Mouse (Mus musculus) inflammation-experienced regulatory T-cells, adult 16 weeks (primary cell): ENCODE data around the gene Atp13a2. TPM values are rescaled to one million over a fixed set of nuclear protein-coding genes. Genes with fewer than 3 reads are reported as not detected.

Experiments
- polyA plus RNA-seq: library from polyadenylated mRNA; unstranded; fragments of 100-300 nt; shearing (Covaris generic); gene quantifications from one replicate; pipeline ENCODE4 v1.2.1, GENCODE M21; 2017

Gene Atp13a2
- 12.8 TPM for polyA plus RNA-seq

GRCm38 (mm10) chr4:140986711-140987395, at the start of gene Atp13a2:
TSS of gene Atp13a2 (plus strand) at chr4:140986873.

GRCm38 (mm10) chr4:140960781-140961466, 25.7 kb upstream of the Atp13a2 start, which contains the start of gene Sdhb:
TSS of gene Sdhb (plus strand) at chr4:140961203.

GRCm38 (mm10) chr4:141010118-141010517, 23.4 kb downstream of the Atp13a2 start, which contains the start of gene Mfap2:
TSS of gene Mfap2 (plus strand) at chr4:141010418.

Other genes with a start within 250 kb of the Atp13a2 start
- gene Padi6, start 244.2 kb upstream of the Atp13a2 start, polyA plus RNA-seq: not detected
- gene Padi4, start 212.6 kb upstream of the Atp13a2 start, polyA plus RNA-seq: 2.1 TPM
- not detected for gene Padi3, start 176.2 kb upstream of the Atp13a2 start, polyA plus RNA-seq
- gene Padi1, start 141.1 kb upstream of the Atp13a2 start, polyA plus RNA-seq: 0.28 TPM
- gene Padi2, start 80.5 kb upstream of the Atp13a2 start, polyA plus RNA-seq: 18.4 TPM
- 302 TPM for gene Sdhb, start 25.7 kb upstream of the Atp13a2 start, polyA plus RNA-seq
- not detected for gene Mfap2, start 23.5 kb downstream of the Atp13a2 start, polyA plus RNA-seq
- 0.65 TPM for gene Crocc, start 73.7 kb downstream of the Atp13a2 start, polyA plus RNA-seq
- gene Necap2, start 91.5 kb downstream of the Atp13a2 start, polyA plus RNA-seq: 169 TPM
- not detected for gene Spata21, start 101.5 kb downstream of the Atp13a2 start, polyA plus RNA-seq
- gene Szrd1, start 152.9 kb downstream of the Atp13a2 start, polyA plus RNA-seq: 70.2 TPM
- gene Fbxo42, start 161.0 kb downstream of the Atp13a2 start, polyA plus RNA-seq: 21.2 TPM
- gene Rsg1, start 227.1 kb downstream of the Atp13a2 start, polyA plus RNA-seq: 4.7 TPM